Mouse (Mus musculus): ENCODE results near the gene Eml6. TPM values are rescaled to one million over a fixed set of nuclear protein-coding genes. Genes with fewer than 3 reads are reported as not detected.

The Eml6 gene
- polyA plus RNA-seq, 1 experiment: 2.5 TPM

DNA sequence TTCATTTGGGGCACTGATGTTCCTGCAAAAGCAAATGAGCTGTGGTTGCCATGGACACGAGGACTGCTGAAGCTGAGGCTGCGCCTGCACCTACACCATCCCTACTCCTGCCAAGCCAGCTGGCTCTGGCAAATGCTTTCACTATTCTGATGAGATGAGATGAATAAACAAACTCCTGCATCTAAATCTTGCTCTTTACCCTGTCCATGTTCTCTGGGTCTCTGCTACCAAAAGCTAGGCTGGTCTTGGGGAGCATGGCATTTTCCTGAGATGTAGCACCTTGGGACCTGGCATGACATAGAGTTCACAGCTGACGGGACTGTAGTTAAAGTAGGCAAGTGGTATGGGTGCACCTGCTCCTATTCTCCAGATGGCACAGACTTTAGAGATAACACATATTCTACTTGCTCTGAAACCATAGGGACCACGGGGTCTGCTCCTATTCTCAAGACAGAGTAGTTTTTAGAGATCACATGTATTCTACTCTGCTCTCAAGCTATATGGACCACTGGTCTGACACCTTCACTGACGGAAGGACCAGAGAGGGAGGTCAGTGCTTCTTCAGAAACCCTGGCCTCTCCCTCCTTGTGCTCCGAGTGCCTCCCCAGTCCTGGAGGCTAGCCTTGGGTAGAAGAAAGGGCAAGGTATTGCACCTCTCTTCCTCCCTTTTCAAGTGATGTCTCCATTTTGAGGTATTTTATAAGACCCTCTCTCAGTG lies 236.8 kb downstream of the Eml6 start:
- H3K27ac ChIP-seq (ENCODE audit: insufficient read depth, low read depth, low read length): no peak overlapping the region
- no peaks in the 10 kb centered on the region for H3K36me3 ChIP-seq (ENCODE audit: control insufficient read depth, insufficient read depth, low read length)
- no peak for TF ChIP-seq CTCF (conservative IDR thresholded peaks at IDR 0.05; ENCODE audit: insufficient read depth, insufficient read length, low read depth, low read length)
- TF ChIP-seq POLR2A (IDR thresholded peaks at IDR 0.05; ENCODE audit: low read depth, low read length): no peak
- no peaks in the 10 kb centered on the region for H3K27me3 ChIP-seq (replicated peaks; ENCODE audit: control insufficient read depth, insufficient read depth, low read length)
- H3K4me1 ChIP-seq (ENCODE audit: control insufficient read depth, insufficient read depth, low read length): no peaks in the 10 kb centered on the region
- WGBS: 85% methylated on average over 6 of the region's 6 CpGs
- no peak overlapping the region for H3K4me3 ChIP-seq (ENCODE audit: insufficient read depth, low read depth, low read length)
- DNase-seq: no peak

DNA sequence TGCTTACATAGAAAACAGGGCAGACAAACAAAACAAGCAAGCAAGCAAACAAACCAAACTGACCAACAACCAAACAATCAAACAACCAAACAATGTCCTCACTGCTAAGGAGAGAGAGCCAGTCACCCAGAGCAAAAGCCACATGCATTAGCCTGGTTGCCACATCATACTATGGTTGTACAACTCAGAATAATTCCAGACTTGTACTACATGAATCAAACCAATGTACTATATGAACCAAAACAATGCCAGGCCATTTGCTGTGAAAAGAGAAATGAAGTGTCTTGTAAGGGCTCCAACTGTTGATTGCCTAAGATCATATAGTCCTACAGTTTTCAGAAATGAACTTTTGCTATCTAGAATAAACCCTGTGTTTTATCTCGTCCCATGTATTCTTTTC lies 237.3 kb downstream of the Eml6 start:
- WGBS: 86% methylated on average over 1 of the region's 1 CpGs
- no peak overlapping the region for H3K4me3 ChIP-seq (ENCODE audit: insufficient read depth, low read depth, low read length)
- H3K4me1 ChIP-seq (ENCODE audit: control insufficient read depth, insufficient read depth, low read length): no peaks in the 10 kb centered on the region
- H3K27me3 ChIP-seq (replicated peaks; ENCODE audit: control insufficient read depth, insufficient read depth, low read length): no peaks in the 10 kb centered on the region
- H3K36me3 ChIP-seq (ENCODE audit: control insufficient read depth, insufficient read depth, low read length): no peaks in the 10 kb centered on the region
- no peak overlapping the region for H3K27ac ChIP-seq (ENCODE audit: insufficient read depth, low read depth, low read length)
- no peak for TF ChIP-seq POLR2A (IDR thresholded peaks at IDR 0.05; ENCODE audit: low read depth, low read length)
- no peak for TF ChIP-seq CTCF (conservative IDR thresholded peaks at IDR 0.05; ENCODE audit: insufficient read depth, insufficient read length, low read depth, low read length)
- DNase-seq: no peak

DNA sequence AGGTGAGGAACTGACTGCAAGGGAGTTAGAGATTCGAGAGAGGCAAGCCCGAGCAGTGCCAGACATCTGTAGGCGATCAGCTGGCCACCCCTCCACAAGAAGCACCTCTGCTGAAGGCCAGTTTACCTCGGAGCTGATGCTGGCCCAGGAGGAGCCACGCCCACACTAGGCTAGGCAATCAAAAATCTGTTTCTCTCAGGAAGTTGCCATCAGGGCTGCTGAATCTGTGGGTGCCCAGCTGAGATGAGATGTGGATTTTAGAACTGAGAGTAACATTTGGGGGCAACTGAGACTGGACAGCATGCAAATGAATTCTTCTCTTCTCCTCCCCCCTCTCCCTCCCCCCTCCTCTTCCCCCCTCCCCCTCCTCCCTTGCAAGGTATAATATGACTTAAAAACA lies 238.4 kb downstream of the Eml6 start:
- no peaks in the 10 kb centered on the region for H3K4me1 ChIP-seq (ENCODE audit: control insufficient read depth, insufficient read depth, low read length)
- H3K4me3 ChIP-seq (ENCODE audit: insufficient read depth, low read depth, low read length): no peak overlapping the region
- no peaks in the 10 kb centered on the region for H3K36me3 ChIP-seq (ENCODE audit: control insufficient read depth, insufficient read depth, low read length)
- 28% methylated on average over 5 of the region's 5 CpGs for WGBS
- no peak for DNase-seq
- H3K27me3 ChIP-seq (replicated peaks; ENCODE audit: control insufficient read depth, insufficient read depth, low read length): no peaks in the 10 kb centered on the region
- no peak overlapping the region for H3K27ac ChIP-seq (ENCODE audit: insufficient read depth, low read depth, low read length)
- TF ChIP-seq POLR2A (IDR thresholded peaks at IDR 0.05; ENCODE audit: low read depth, low read length): no peak
- TF ChIP-seq CTCF (conservative IDR thresholded peaks at IDR 0.05; ENCODE audit: insufficient read depth, insufficient read length, low read depth, low read length): no peak

DNA sequence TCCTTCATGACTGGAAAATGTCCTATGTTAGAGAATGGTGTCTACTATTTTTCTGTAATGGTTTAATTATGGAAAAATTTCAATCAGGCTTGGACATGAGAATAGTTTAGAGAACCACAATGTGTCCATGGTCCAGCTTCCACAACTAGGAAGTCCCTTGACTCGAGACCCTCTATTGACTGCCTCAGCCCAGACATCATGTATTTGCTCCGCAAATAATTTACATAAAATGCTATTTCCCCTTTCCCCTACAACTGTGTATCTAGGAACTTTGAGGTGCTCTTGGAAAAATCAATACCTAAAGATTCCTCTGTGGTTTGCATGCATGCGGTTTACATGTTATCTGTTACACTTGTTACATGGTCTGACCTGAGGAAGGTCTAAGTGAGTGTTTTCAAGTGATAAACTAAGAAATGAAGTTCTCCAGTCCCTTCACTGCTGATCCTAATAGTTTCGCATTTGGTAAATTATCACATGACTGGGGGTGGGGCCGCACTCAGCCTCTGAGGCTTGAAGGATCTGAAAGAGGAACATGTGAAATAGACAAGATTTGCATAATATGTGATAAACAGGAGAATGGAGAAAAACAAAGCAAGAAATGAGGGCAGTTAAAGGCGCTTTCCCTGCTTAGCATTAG lies 239.1 kb downstream of the Eml6 start:
- no peaks in the 10 kb centered on the region for H3K4me1 ChIP-seq (ENCODE audit: control insufficient read depth, insufficient read depth, low read length)
- TF ChIP-seq CTCF (conservative IDR thresholded peaks at IDR 0.05; ENCODE audit: insufficient read depth, insufficient read length, low read depth, low read length): no peak
- no peak for TF ChIP-seq POLR2A (IDR thresholded peaks at IDR 0.05; ENCODE audit: low read depth, low read length)
- no peak overlapping the region for H3K27ac ChIP-seq (ENCODE audit: insufficient read depth, low read depth, low read length)
- H3K4me3 ChIP-seq (ENCODE audit: insufficient read depth, low read depth, low read length): no peak overlapping the region
- WGBS: 89% methylated on average over 6 of the region's 6 CpGs
- H3K27me3 ChIP-seq (replicated peaks; ENCODE audit: control insufficient read depth, insufficient read depth, low read length): no peaks in the 10 kb centered on the region
- peak; percentile 25 for DNase-seq
- no peaks in the 10 kb centered on the region for H3K36me3 ChIP-seq (ENCODE audit: control insufficient read depth, insufficient read depth, low read length)

DNA sequence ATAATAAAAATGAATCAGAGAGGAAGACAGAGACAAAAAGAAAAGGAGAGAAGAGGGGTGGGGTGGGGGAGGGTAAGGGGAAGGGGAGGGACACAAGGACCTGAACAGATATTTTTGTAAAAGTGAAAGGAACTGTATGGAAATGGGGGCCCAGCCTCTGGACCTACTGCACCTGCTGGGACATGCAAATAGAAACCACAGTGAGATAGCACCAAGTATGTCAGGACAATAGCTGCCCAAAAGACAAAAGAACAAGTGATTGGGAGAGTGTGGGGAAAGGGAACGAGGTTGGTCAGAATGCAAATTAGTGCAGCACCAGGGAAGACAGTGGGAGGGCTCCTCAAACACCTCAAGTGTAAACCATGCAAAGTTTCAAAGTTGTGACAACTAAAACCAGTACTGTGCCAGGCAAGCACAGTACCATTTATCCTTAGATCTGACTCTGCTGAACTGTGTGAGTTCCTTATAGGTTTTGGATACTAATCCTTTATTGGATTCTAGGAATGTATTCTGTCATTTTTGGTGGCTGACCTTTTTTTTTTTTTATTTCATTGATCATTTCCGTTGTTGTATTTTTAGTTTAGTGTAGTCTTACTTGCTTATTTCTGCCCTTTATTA lies 246.3 kb downstream of the Eml6 start:
- H3K27me3 ChIP-seq (replicated peaks; ENCODE audit: control insufficient read depth, insufficient read depth, low read length): no peaks in the 10 kb centered on the region
- H3K27ac ChIP-seq (ENCODE audit: insufficient read depth, low read depth, low read length): no peak overlapping the region
- no peaks in the 10 kb centered on the region for H3K36me3 ChIP-seq (ENCODE audit: control insufficient read depth, insufficient read depth, low read length)
- TF ChIP-seq CTCF (conservative IDR thresholded peaks at IDR 0.05; ENCODE audit: insufficient read depth, insufficient read length, low read depth, low read length) (no peak), POLR2A (IDR thresholded peaks at IDR 0.05; ENCODE audit: low read depth, low read length) (no peak)
- WGBS: 70% methylated on average over 2 of the region's 2 CpGs
- H3K4me3 ChIP-seq (ENCODE audit: insufficient read depth, low read depth, low read length): no peak overlapping the region
- H3K4me1 ChIP-seq (ENCODE audit: control insufficient read depth, insufficient read depth, low read length): no peaks in the 10 kb centered on the region
- no peak for DNase-seq

DNA sequence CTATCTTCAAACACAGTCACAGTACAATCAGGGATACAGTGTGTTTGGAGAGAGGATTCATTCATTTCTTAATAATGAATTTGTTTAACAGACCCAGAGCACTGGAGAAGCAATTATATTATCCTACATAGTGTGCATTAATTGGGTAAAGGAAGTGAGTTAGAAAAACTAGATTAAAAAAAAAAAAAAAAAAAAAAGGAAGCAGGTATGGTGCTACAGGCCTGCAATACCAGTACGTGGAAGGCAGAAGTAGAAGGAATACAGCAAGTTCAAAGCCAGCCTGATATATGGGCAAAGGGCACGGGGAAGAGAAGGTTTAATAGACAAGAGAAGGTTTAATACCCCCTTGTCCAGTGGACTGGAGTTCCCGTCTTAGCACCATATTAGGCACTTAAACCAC lies 246.9 kb downstream of the Eml6 start:
- TF ChIP-seq POLR2A (IDR thresholded peaks at IDR 0.05; ENCODE audit: low read depth, low read length) (no peak), CTCF (conservative IDR thresholded peaks at IDR 0.05; ENCODE audit: insufficient read depth, insufficient read length, low read depth, low read length) (no peak)
- WGBS: 84% methylated on average over 3 of the region's 3 CpGs
- Histone ChIP-seq H3K36me3 (ENCODE audit: control insufficient read depth, insufficient read depth, low read length) (no peaks in the 10 kb centered on the region), H3K4me3 (ENCODE audit: insufficient read depth, low read depth, low read length) (no peak overlapping the region), H3K4me1 (ENCODE audit: control insufficient read depth, insufficient read depth, low read length) (no peaks in the 10 kb centered on the region), H3K27ac (ENCODE audit: insufficient read depth, low read depth, low read length) (no peak overlapping the region), H3K27me3 (replicated peaks; ENCODE audit: control insufficient read depth, insufficient read depth, low read length) (no peaks in the 10 kb centered on the region)
- no peak for DNase-seq

DNA sequence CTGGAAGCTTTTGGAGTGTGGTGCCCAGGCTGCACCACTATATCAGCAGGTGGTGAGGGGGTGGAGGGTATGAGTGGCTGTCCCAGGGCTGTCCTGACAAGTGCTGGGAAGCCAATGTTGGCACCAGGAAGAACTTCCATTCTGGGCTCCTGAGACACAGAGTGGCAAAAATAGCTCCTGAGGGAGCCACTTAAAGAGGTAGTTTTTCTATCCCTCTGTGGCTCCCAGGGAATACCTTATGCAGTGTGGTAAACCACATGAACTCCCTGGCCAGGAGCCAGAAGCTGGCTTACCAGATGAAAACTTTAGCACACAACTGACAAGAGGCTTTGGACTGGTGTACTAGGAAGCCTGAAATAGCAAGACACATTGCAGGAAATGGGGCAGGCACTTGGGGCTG lies 247.9 kb downstream of the Eml6 start:
- TF ChIP-seq POLR2A (IDR thresholded peaks at IDR 0.05; ENCODE audit: low read depth, low read length) (no peak), CTCF (conservative IDR thresholded peaks at IDR 0.05; ENCODE audit: insufficient read depth, insufficient read length, low read depth, low read length) (no peak)
- no peaks in the 10 kb centered on the region for H3K4me1 ChIP-seq (ENCODE audit: control insufficient read depth, insufficient read depth, low read length)
- H3K27ac ChIP-seq (ENCODE audit: insufficient read depth, low read depth, low read length): no peak overlapping the region
- no peaks in the 10 kb centered on the region for H3K36me3 ChIP-seq (ENCODE audit: control insufficient read depth, insufficient read depth, low read length)
- H3K27me3 ChIP-seq (replicated peaks; ENCODE audit: control insufficient read depth, insufficient read depth, low read length): no peaks in the 10 kb centered on the region
- peak; percentile 22 for DNase-seq
- H3K4me3 ChIP-seq (ENCODE audit: insufficient read depth, low read depth, low read length): no peak overlapping the region

Data from kidney, adult 2 months (tissue).